Mouse (Mus musculus) CH12F3 (cell line): Measurements from ENCODE around the gene Kbtbd7.
"Not testable (repeated sequence)": the region's sequence is repeated elsewhere in the genome, so short reads cannot be mapped to it uniquely, and the experiment has no call there.

Experiments used
- in situ Hi-C: fragments of 300-500 bp; cut with MboI; formaldehyde crosslinking; loops from 2 replicates; pipeline ENCODE4 v1.14.3; 2020; ENCODE audit warnings: low sequenced_read_pairs

The Kbtbd7 gene

GRCm38 (mm10) chr14:79425979-79426729 lies at the start of gene Kbtbd7:
Gene Kbtbd7 (plus strand): TSS chr14:79426511.
- in situ Hi-C loops = no loop called here

DNA sequence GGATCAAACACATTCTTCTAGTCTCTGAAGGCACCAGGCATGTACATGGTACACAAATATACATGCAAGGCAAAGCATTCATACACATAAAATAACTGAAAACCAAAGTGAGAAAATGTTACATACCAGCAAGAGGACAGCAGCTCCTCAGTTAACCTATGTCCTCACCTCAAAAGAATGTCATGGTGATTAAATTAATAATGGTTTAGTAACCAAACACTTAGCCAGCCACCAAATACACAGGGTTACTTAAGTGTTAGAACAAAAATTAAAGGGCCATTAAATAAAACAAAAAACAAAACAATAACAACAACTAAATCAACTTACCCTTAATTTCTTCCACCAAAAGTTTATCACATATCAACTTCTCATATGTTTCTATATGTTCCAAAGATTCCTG lies 49.3 kb upstream of the Kbtbd7 start:
- in situ Hi-C loops = no loop called here

GRCm38 (mm10) chr14:79383120-79383519 lies 43.2 kb upstream of the Kbtbd7 start:
- in situ Hi-C loops = no loop called here

DNA sequence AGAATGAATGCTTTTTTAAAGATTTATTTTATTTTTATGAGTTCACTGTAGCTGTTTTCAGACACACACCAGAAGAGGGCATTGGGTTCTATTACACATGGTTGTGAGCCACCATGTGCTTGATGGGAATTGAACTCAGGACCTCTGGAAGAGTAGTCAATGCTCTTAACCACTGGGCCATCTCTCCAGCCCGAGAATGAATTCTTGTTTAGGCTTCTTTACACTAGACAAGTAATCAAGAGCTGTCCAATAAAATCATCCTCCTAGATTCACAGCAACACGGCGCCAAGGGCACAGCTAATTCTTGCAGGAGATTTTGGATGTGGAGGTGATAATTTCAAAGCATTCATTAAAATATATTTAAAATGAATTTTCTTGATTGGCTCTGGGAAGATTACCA lies 38.0 kb upstream of the Kbtbd7 start:
- in situ Hi-C loops = no loop called here

GRCm38 (mm10) chr14:79389438-79390264 lies 36.7 kb upstream of the Kbtbd7 start:
- in situ Hi-C loops = no loop called here

DNA sequence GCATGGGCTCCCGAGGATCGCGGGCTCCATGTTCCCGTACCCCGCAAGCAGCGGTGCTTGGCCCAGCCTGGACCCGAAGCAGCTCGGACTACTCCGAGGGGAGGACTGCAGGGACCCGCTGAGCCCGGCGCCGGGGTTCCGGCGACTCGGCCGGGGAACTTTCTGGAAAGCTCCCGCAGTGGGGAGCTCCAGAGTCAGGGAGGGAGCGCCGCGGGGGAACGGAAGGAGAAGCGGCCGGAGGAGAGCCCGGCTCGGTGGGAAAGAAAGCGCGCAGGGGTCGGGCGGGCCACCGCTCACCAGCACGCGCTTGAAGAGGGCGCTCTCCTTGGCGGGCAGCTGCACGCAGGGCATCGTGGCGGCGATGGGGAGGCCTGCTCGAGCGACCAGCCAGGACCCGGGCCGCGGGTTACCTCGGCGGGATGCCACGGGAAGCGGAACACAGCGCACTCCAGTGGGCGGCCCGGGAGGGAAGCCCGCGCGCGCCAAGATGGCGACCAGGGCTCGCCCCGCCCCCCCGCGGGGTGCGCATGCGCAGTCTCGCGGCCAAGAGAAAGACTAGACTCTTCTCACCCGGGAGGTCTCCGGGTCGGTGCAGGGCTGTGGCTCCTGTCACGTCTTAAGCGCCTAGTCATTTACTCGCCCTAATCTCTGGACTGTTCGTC lies 35.9 kb upstream of the Kbtbd7 start, which contains the start of gene Naa16:
Gene Naa16 (minus strand): TSS at position 514 of the 662 bp plus-strand sequence.
- in situ Hi-C loops = no loop called here

GRCm38 (mm10) chr14:79393289-79393688 lies 33.0 kb upstream of the Kbtbd7 start:
- in situ Hi-C loops = no loop called here

- in situ Hi-C loops = no loop called here
Measured at GRCm38 (mm10) chr14:79394564-79394963, 31.7 kb upstream of the Kbtbd7 start.

- in situ Hi-C loops = loop anchor here (5.0 kb wide), 1 partner anchor 70 kb away; no protein-coding TSS in a partner anchor
Measured at GRCm38 (mm10) chr14:79397321-79398122, 28.8 kb upstream of the Kbtbd7 start, which contains the start of gene Mtrf1. Gene Mtrf1 (plus strand): TSS chr14:79397772.

DNA sequence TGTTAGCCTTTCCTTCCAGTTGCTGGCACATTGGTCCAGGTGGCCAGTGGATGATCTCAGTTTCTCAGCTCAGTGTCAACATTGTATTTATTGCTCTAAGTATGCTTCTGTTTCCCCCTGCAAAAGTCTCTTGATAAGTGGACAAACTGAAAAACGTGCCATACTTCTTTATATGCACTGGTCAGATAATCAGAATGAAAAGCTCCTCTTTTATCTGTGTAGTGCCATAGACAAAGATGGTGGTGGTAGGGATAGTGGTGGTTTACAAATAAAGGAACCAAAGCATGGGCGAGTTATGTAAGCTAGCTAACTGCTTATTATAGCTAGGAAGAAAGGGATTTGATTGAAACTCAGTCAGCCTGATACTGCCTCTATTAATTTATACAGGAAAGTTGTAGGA lies 18.7 kb upstream of the Kbtbd7 start:
- in situ Hi-C loops = no loop called here

GRCm38 (mm10) chr14:79409278-79409830 lies 17.0 kb upstream of the Kbtbd7 start:
- in situ Hi-C loops = no loop called here

DNA sequence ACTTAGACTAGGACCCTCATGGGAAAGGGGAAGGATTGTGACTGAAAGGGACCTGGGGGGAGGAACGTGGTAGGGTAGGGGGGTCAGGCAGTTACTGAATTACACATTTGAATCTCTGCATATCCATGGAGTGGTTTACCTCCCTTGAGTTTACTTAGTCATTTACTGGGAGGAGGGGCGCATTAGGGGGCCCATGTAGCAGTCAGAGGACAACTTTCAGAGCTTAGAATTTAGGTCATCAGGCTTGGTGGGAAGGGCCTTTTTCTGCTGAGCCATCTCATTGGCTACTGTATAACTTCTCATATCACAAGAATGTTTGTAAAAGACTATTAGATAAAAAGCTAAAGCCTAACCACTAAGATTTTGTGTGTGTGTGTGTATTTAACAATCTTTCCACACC lies 15.6 kb upstream of the Kbtbd7 start:
- in situ Hi-C loops = no loop called here

DNA sequence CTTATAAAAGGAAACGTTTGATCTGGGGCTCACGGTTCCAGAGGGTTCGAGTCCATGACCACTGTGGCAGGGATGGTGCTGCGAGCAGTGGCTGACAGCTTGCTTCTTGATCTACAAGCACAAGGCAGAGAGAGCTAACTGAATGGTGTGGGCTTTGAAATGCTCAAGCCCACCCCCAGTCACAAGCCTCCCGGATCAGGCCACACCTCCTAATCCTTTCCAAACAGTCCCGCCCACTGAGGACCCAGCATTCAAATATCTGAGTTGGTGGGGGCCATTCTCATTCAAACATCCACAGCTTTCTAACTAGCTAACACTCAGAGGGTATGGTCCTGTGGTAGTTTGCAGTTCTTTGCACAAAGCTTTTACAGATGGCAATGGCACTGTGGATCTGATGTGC lies 13.2 kb upstream of the Kbtbd7 start:
- in situ Hi-C loops = no loop called here

- in situ Hi-C loops = no loop called here
Measured at GRCm38 (mm10) chr14:79420083-79420685, 6.1 kb upstream of the Kbtbd7 start.

DNA sequence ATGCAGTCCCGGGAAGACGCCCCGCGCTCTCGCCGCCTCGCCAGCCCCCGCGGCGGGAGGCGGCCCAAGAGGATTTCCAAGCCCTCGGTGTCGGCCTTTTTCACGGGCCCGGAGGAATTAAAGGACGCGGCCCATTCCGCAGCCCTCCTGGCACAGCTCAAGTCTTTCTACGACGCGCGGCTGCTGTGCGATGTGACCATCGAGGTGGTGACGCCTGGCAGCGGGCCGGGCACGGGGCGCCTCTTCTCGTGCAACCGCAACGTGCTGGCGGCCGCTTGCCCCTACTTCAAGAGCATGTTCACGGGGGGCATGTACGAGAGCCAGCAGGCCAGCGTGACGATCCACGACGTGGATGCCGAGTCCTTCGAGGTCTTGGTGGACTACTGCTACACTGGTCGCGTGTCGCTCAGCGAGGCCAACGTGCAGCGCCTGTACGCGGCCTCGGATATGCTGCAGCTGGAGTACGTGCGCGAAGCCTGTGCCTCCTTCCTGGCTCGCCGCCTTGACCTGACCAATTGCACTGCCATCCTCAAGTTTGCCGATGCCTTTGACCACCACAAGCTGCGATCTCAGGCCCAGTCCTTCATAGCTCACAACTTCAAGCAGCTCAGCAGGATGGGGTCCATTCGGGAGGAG lies 537 bp downstream of the Kbtbd7 start:
- in situ Hi-C loops = not testable (repeated sequence)

- in situ Hi-C loops = no loop called here
Measured at GRCm38 (mm10) chr14:79434068-79434467, 7.8 kb downstream of the Kbtbd7 start.

DNA sequence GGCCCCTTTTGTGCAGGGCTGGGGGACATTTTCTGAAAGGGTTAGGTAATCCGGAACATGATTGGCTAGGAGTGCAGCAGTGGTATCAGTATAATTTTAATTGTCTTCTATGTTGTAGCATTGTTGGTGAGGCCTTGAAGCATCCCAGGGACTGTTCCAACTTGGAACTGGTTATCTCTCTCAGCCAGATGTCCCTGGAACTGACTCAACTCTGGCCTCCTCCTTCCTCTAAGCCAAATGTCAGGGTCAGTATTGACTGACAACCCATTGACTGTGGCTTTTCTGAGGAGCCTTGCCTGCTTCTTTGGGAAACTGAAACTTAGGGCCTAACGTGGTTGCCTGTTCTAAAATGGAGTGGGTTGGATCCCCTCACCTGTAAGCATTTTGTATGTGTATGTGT lies 14.3 kb downstream of the Kbtbd7 start:
- in situ Hi-C loops = no loop called here

DNA sequence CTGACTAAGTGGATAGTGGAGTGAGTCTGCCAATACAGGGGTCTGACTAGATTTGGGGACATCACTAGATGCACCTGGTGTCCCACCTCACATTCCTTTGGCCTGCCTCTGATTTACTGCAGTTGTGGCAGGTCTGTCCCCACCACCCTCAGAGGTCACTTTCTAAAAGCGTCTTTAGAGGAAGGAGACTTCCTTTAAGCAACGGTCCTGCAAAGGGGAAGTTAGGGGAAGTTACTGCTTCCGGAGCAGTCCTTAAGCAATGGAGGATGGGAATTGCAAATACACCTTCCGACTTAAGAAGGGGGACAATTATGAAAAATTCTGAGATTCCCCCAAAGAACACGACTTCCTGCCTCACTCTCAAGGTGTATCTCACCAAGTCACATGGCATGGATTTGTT lies 15.1 kb downstream of the Kbtbd7 start:
- in situ Hi-C loops = no loop called here

DNA sequence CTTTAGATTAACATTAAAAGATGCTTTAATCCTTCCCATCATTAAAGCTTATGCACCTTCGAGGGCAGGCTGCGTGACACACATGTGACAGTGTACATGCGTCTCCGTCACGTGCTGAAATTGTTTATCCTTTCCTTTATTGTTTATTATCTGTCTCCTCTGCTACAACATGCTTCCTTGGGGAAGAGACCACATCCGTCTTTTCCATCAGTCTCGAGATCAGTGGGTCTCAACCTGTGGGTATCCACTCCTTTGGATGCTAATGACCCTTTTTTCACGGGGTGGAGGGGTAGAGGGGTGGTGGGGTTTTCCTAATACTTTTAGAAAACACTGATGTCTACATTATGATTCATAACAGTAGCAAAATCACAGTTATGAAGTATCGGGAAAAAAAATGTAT lies 18.3 kb downstream of the Kbtbd7 start:
- in situ Hi-C loops = no loop called here
